Mouse (Mus musculus) erythroblast, embryonic 14.5 days (primary cell): ENCODE results near the gene Mbnl2.

Experiments used
- GATA1 ChIP-seq: IDR thresholded peaks from 2 replicates; pipeline ENCODE4 v1.6.1; 2012; ENCODE audit warnings: low read length, inconsistent platforms, mixed read lengths
- TAL1 ChIP-seq: IDR thresholded peaks from 3 replicates; pipeline ENCODE4 v1.6.1; 2012; ENCODE audit warnings: low read length, inconsistent platforms, mixed read lengths

DNA sequence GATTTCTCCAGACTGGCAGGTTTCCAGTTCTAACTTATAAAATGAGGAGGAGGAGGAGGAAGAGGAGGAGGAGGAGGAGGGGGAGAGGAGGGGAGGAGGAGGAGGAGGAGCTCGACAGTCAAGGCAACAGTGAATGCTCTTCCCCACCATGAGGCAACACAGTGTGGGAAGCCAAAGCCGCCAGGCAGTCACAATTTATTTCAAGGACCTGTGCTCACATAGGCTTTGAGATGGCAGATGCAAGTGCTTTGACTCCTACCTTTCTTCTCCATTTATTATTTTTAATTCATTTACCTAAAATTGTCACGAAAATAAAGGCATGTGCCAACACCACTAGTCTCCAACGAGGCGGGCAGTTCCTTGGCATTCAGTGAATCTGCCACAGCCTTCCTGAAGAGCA, 95.7 kb downstream of the Mbnl2 start:
- TF ChIP-seq GATA1 (no peak), TAL1 (no peak)
